Mouse (Mus musculus): ENCODE data around the gene Rac3. TPM values are rescaled to one million over a fixed set of nuclear protein-coding genes. Genes with fewer than 3 reads are reported as not detected.
"Not testable (repeated sequence)": the region's sequence is repeated elsewhere in the genome, so short reads cannot be mapped to it uniquely, and the experiment has no call there.

The Rac3 gene
- polyA plus RNA-seq, 1 experiment from 2014 or later = 267 TPM

- no peaks in the 10 kb centered on the region for H3K36me3 ChIP-seq
Observed at GRCm38 (mm10) chr11:120733521-120733920, 12.3 kb downstream of the Rac3 start.

GRCm38 (mm10) chr11:120736424-120736823 is 15.2 kb downstream of the Rac3 start:
- H3K9ac ChIP-seq = no peak overlapping the region
- whole genome bisulfite sequencing = 73% methylated on average over 6 of the region's 6 CpGs
- ATAC-seq (ENCODE audit: low read depth) = no peak
- no peak overlapping the region for H3K4me3 ChIP-seq
- H3K27ac ChIP-seq (replicated peaks) = no peak overlapping the region
- no peaks in the 10 kb centered on the region for H3K36me3 ChIP-seq
- no peaks in the 10 kb centered on the region; the same call in 1 of the 2 replicates for H3K27me3 ChIP-seq
- H3K4me1 ChIP-seq (replicated peaks) = no peaks in the 10 kb centered on the region
- H3K9me3 ChIP-seq = no peaks in the 10 kb centered on the region
- H3K4me2 ChIP-seq = no peak overlapping the region

More at GRCm38 (mm10) chr11:120733521-120733920, 12.3 kb downstream of the Rac3 start:
- Histone ChIP-seq H3K4me2 (no peak overlapping the region), H3K27ac (replicated peaks) (no peak overlapping the region), H3K9ac (no peak overlapping the region), H3K27me3 (peaks cover 6% of the 10 kb centered on the region), H3K4me1 (replicated peaks) (0 out of 2 replicates have a peak, but pooled peaks cover 4% of the 10 kb centered on the region), H3K9me3 (no peaks in the 10 kb centered on the region), H3K4me3 (no peak overlapping the region)
- ATAC-seq (ENCODE audit: low read depth) = no peak
- 65% methylated on average over 6 of the region's 6 CpGs for WGBS

- H3K4me3 ChIP-seq = no peak overlapping the region
- 90% methylated on average over 5 of the region's 5 CpGs for WGBS
- H3K9ac ChIP-seq = no peak overlapping the region
- H3K4me2 ChIP-seq = no peak overlapping the region
- no peaks in the 10 kb centered on the region for H3K9me3 ChIP-seq
- H3K27ac ChIP-seq (replicated peaks) = no peak overlapping the region
- H3K36me3 ChIP-seq = no peaks in the 10 kb centered on the region
- no peak for ATAC-seq (ENCODE audit: low read depth)
- H3K4me1 ChIP-seq (replicated peaks) = no peaks in the 10 kb centered on the region
- no peaks in the 10 kb centered on the region for H3K27me3 ChIP-seq
Observed at GRCm38 (mm10) chr11:120740981-120741380, 19.7 kb downstream of the Rac3 start.

- Histone ChIP-seq H3K27ac (replicated peaks) (no peak overlapping the region), H3K9ac (no peak overlapping the region), H3K4me2 (no peak overlapping the region), H3K4me3 (no peak overlapping the region), H3K36me3 (no peaks in the 10 kb centered on the region), H3K27me3 (no peaks in the 10 kb centered on the region), H3K4me1 (replicated peaks) (no peaks in the 10 kb centered on the region), H3K9me3 (no peaks in the 10 kb centered on the region)
- no peak for ATAC-seq (ENCODE audit: low read depth)
- WGBS = 77% methylated on average over 7 of the region's 7 CpGs
Observed at GRCm38 (mm10) chr11:120744121-120744701, 22.9 kb downstream of the Rac3 start.

- Histone ChIP-seq H3K9me3 (no peaks in the 10 kb centered on the region), H3K4me3 (no peak overlapping the region), H3K9ac (no peak overlapping the region), H3K27me3 (no peaks in the 10 kb centered on the region), H3K36me3 (no peaks in the 10 kb centered on the region), H3K4me2 (no peak overlapping the region), H3K4me1 (replicated peaks) (no peaks in the 10 kb centered on the region), H3K27ac (replicated peaks) (no peak overlapping the region)
- WGBS = 70% methylated on average over 4 of the region's 4 CpGs
- ATAC-seq (ENCODE audit: low read depth) = no peak
Observed at GRCm38 (mm10) chr11:120747974-120748373, 26.7 kb downstream of the Rac3 start.

- no peak overlapping the region for H3K9ac ChIP-seq
- no peaks in the 10 kb centered on the region for H3K36me3 ChIP-seq
- H3K4me3 ChIP-seq = no peak overlapping the region
- H3K4me1 ChIP-seq (replicated peaks) = no peaks in the 10 kb centered on the region
- no peaks in the 10 kb centered on the region for H3K9me3 ChIP-seq
- no peaks in the 10 kb centered on the region for H3K27me3 ChIP-seq
- WGBS = 60% methylated on average over 8 of the region's 8 CpGs
- ATAC-seq (ENCODE audit: low read depth) = no peak
- H3K27ac ChIP-seq (replicated peaks) = no peak overlapping the region
- no peak overlapping the region for H3K4me2 ChIP-seq
Observed at GRCm38 (mm10) chr11:120749430-120749829, 28.2 kb downstream of the Rac3 start.

GRCm38 (mm10) chr11:120751606-120752005 is 30.3 kb downstream of the Rac3 start:
- Histone ChIP-seq H3K9me3 (no peaks in the 10 kb centered on the region), H3K9ac (no peak overlapping the region), H3K4me1 (replicated peaks) (no peaks in the 10 kb centered on the region), H3K27ac (replicated peaks) (no peak overlapping the region), H3K4me3 (no peak overlapping the region), H3K4me2 (no peak overlapping the region), H3K36me3 (no peaks in the 10 kb centered on the region), H3K27me3 (no peaks in the 10 kb centered on the region)
- WGBS = 74% methylated on average over 4 of the region's 4 CpGs
- no peak for ATAC-seq (ENCODE audit: low read depth)

- Histone ChIP-seq H3K9ac (no peak overlapping the region), H3K9me3 (0 out of 2 replicates have a peak, but pooled peaks cover 16% of the 10 kb centered on the region), H3K4me2 (no peak overlapping the region), H3K27me3 (peaks cover 12% of the 10 kb centered on the region), H3K36me3 (no peaks in the 10 kb centered on the region), H3K27ac (replicated peaks) (no peak overlapping the region), H3K4me1 (replicated peaks) (no peaks in the 10 kb centered on the region), H3K4me3 (no peak overlapping the region)
- ATAC-seq (ENCODE audit: low read depth) = no peak
- 90% methylated on average over 9 of the region's 9 CpGs for WGBS
Observed at GRCm38 (mm10) chr11:120760236-120760635, 39.0 kb downstream of the Rac3 start.

- Histone ChIP-seq H3K4me2 (no peak overlapping the region), H3K27me3 (peaks cover 12% of the 10 kb centered on the region), H3K9me3 (0 out of 2 replicates have a peak, but pooled peaks cover 16% of the 10 kb centered on the region), H3K9ac (0 out of 2 replicates have a peak overlapping the region, but pooled peaks have one; percentile 5), H3K27ac (replicated peaks) (no peak overlapping the region), H3K4me3 (no peak overlapping the region), H3K36me3 (no peaks in the 10 kb centered on the region), H3K4me1 (replicated peaks) (no peaks in the 10 kb centered on the region)
- ATAC-seq (ENCODE audit: low read depth) = no peak
- 72% methylated on average over 14 of the region's 14 CpGs for WGBS
Observed at GRCm38 (mm10) chr11:120761811-120762671, 40.8 kb downstream of the Rac3 start.

GRCm38 (mm10) chr11:120762672-120763041 is 41.4 kb downstream of the Rac3 start, which contains the start of gene Hmga1b:
TSS of gene Hmga1b (plus strand) at chr11:120762794.
- 19% methylated on average over 14 of the region's 14 CpGs for WGBS
- peak; percentile 47; the same call in 1 of the 2 replicates for ATAC-seq (ENCODE audit: low read depth)
- not testable (repeated sequence) for H3K36me3 ChIP-seq; H3K4me3 ChIP-seq; H3K27ac ChIP-seq (replicated peaks); H3K4me1 ChIP-seq (replicated peaks)
- Histone ChIP-seq H3K9ac (0 out of 2 replicates have a peak within 1 kb of the TSS, but pooled peaks have one; percentile 5), H3K4me2 (peak within 1 kb of the TSS; percentile 22; the same call in 1 of the 2 replicates), H3K27me3 (peaks cover 12% of the 10 kb centered on the region), H3K9me3 (0 out of 2 replicates have a peak, but pooled peaks cover 15% of the 10 kb centered on the region)

- not testable (repeated sequence) for H3K4me1 ChIP-seq (replicated peaks); H3K27ac ChIP-seq (replicated peaks); H3K36me3 ChIP-seq; H3K9ac ChIP-seq; H3K4me3 ChIP-seq; H3K9me3 ChIP-seq
- Histone ChIP-seq H3K27me3 (peaks cover 12% of the 10 kb centered on the region), H3K4me2 (peak overlapping the region; percentile 22; the same call in 1 of the 2 replicates)
- ATAC-seq (ENCODE audit: low read depth) = peak; percentile 66; the same call in 1 of the 2 replicates
- 12% methylated on average over 9 of the region's 23 CpGs for WGBS
Observed at GRCm38 (mm10) chr11:120763121-120763999, 42.1 kb downstream of the Rac3 start.

Data from neural tube, embryonic 13.5 days (tissue).